Mouse (Mus musculus): ENCODE results near the gene Tmod3. TPM values are rescaled to one million over a fixed set of nuclear protein-coding genes. Genes with fewer than 3 reads are reported as not detected.

Tmod3 gene
- polyA plus RNA-seq, 1 experiment from 2014 or later: 125 TPM

GRCm38 (mm10) chr9:75561040-75561669 lies 1.7 kb upstream of the Tmod3 start:
- Histone ChIP-seq H3K27me3 (replicated peaks; ENCODE audit: control insufficient read depth, insufficient read depth, low read length) (no peaks in the 10 kb centered on the region), H3K27ac (replicated peaks; ENCODE audit: low read depth, low read length) (no peak overlapping the region), H3K4me2 (ENCODE audit: low read depth, low read length) (no peak overlapping the region), H3K4me3 (ENCODE audit: low read depth, low read length) (no peak overlapping the region), H3K4me1 (ENCODE audit: control insufficient read depth, insufficient read depth, low read length) (peaks cover 10% of the 10 kb centered on the region), H3K36me3 (ENCODE audit: control insufficient read depth, insufficient read depth, low read length) (no peaks in the 10 kb centered on the region), H3K9me3 (ENCODE audit: control insufficient read depth, low read length) (no peaks in the 10 kb centered on the region), H3K9ac (ENCODE audit: low read depth, low read length) (no peak overlapping the region)
- DNase-seq (ENCODE audit: low spot score) (no peak), ATAC-seq (ENCODE audit: low read depth) (no peak)
- WGBS: 86% methylated on average over 13 of the region's 13 CpGs

DNA sequence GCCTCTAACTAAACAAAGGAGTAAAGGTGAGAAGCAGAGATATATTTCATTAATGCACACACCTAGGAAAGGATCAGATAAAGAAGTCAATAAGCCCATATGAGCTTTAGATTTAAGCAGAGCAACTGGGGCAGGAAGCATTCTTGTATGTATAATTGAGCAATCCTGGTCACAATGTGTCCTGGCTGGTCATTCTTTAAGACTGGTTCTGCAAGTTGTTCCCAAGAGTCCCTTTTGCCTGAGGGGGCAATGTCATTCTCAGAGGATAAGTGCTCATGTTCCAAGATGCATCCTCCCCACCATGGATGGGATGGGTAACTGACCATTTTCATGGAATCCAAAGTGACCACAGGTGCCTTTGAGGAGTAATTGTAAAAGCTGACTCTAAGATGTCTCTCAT lies 896 bp upstream of the Tmod3 start:
- DNase-seq (ENCODE audit: low spot score): no peak

GRCm38 (mm10) chr9:75558812-75559511 lies 495 bp downstream of the Tmod3 start:
- ATAC-seq (ENCODE audit: low read depth): peak; percentile 89
- H3K27me3 ChIP-seq (replicated peaks; ENCODE audit: control insufficient read depth, insufficient read depth, low read length): no peaks in the 10 kb centered on the region
- WGBS: under 1% methylated on average over 23 of the region's 47 CpGs
- H3K9ac ChIP-seq (ENCODE audit: low read depth, low read length): peak overlapping the region; percentile 82
- peak overlapping the region; percentile 77 for H3K4me3 ChIP-seq (ENCODE audit: low read depth, low read length)
- H3K27ac ChIP-seq (replicated peaks; ENCODE audit: low read depth, low read length): peak overlapping the region; percentile 90
- no peaks in the 10 kb centered on the region for H3K9me3 ChIP-seq (ENCODE audit: control insufficient read depth, low read length)
- no peaks in the 10 kb centered on the region for H3K36me3 ChIP-seq (ENCODE audit: control insufficient read depth, insufficient read depth, low read length)
- peak overlapping the region; percentile 79 for H3K4me2 ChIP-seq (ENCODE audit: low read depth, low read length)
- no peak for DNase-seq (ENCODE audit: low spot score)
- H3K4me1 ChIP-seq (ENCODE audit: control insufficient read depth, insufficient read depth, low read length): peaks cover 10% of the 10 kb centered on the region

More for the DNA sequence above, 896 bp upstream of the Tmod3 start:
- no peak overlapping the region for H3K9ac ChIP-seq (ENCODE audit: low read depth, low read length)
- H3K27me3 ChIP-seq (replicated peaks; ENCODE audit: control insufficient read depth, insufficient read depth, low read length): no peaks in the 10 kb centered on the region
- no peaks in the 10 kb centered on the region for H3K36me3 ChIP-seq (ENCODE audit: control insufficient read depth, insufficient read depth, low read length)
- H3K4me2 ChIP-seq (ENCODE audit: low read depth, low read length): no peak overlapping the region
- peaks cover 10% of the 10 kb centered on the region for H3K4me1 ChIP-seq (ENCODE audit: control insufficient read depth, insufficient read depth, low read length)
- no peak overlapping the region for H3K4me3 ChIP-seq (ENCODE audit: low read depth, low read length)
- H3K9me3 ChIP-seq (ENCODE audit: control insufficient read depth, low read length): no peaks in the 10 kb centered on the region
- H3K27ac ChIP-seq (replicated peaks; ENCODE audit: low read depth, low read length): no peak overlapping the region
- no peak for ATAC-seq (ENCODE audit: low read depth)

- Histone ChIP-seq H3K36me3 (ENCODE audit: control insufficient read depth, insufficient read depth, low read length) (no peaks in the 10 kb centered on the region), H3K27ac (replicated peaks; ENCODE audit: low read depth, low read length) (peak overlapping the region; percentile 90; the same call in 1 of the 2 replicates), H3K4me2 (ENCODE audit: low read depth, low read length) (peak overlapping the region; percentile 79), H3K4me1 (ENCODE audit: control insufficient read depth, insufficient read depth, low read length) (peaks cover 10% of the 10 kb centered on the region), H3K4me3 (ENCODE audit: low read depth, low read length) (peak overlapping the region; percentile 77), H3K9me3 (ENCODE audit: control insufficient read depth, low read length) (no peaks in the 10 kb centered on the region), H3K9ac (ENCODE audit: low read depth, low read length) (peak overlapping the region; percentile 82), H3K27me3 (replicated peaks; ENCODE audit: control insufficient read depth, insufficient read depth, low read length) (no peaks in the 10 kb centered on the region)
- ATAC-seq (ENCODE audit: low read depth) (no peak), DNase-seq (ENCODE audit: low spot score) (no peak)
- 17% methylated on average over 3 of the region's 3 CpGs for WGBS
These were observed 1.1 kb downstream of the Tmod3 start for GRCm38 (mm10) chr9:75558360-75558759.

- no peak for DNase-seq (ENCODE audit: low spot score)
- Histone ChIP-seq H3K27me3 (replicated peaks; ENCODE audit: control insufficient read depth, insufficient read depth, low read length) (no peaks in the 10 kb centered on the region), H3K36me3 (ENCODE audit: control insufficient read depth, insufficient read depth, low read length) (no peaks in the 10 kb centered on the region), H3K27ac (replicated peaks; ENCODE audit: low read depth, low read length) (no peak overlapping the region), H3K9ac (ENCODE audit: low read depth, low read length) (no peak overlapping the region), H3K4me1 (ENCODE audit: control insufficient read depth, insufficient read depth, low read length) (peaks cover 24% of the 10 kb centered on the region), H3K9me3 (ENCODE audit: control insufficient read depth, low read length) (peaks cover 8% of the 10 kb centered on the region; the same call in 1 of the 2 replicates), H3K4me2 (ENCODE audit: low read depth, low read length) (no peak overlapping the region), H3K4me3 (ENCODE audit: low read depth, low read length) (no peak overlapping the region)
- WGBS: 67% methylated on average over 4 of the region's 4 CpGs
- ATAC-seq (ENCODE audit: low read depth): no peak
These were observed 5.7 kb downstream of the Tmod3 start for GRCm38 (mm10) chr9:75553719-75554118.

DNA sequence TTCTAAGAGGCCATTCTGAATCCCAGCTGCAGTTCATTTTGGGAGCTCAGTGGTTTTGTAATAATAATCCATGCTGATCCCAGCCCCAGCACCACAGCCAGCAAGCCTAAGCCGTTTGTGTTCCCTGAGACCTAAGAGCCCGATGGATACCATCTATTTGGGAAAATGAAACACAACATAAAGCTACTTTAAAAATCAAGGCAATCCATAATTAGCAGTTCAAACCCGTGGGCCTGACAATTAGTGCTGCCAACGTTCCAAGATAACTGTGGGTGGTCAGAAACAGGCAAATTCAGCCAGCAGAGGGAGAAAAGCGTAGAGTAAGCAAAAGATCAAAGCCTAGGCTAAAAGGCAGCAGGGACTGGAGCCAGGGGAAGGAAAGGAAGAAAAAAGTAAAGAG lies 8.1 kb downstream of the Tmod3 start:
- Histone ChIP-seq H3K27me3 (replicated peaks; ENCODE audit: control insufficient read depth, insufficient read depth, low read length) (no peaks in the 10 kb centered on the region), H3K4me1 (ENCODE audit: control insufficient read depth, insufficient read depth, low read length) (peaks cover 19% of the 10 kb centered on the region), H3K4me2 (ENCODE audit: low read depth, low read length) (no peak overlapping the region), H3K27ac (replicated peaks; ENCODE audit: low read depth, low read length) (no peak overlapping the region), H3K9ac (ENCODE audit: low read depth, low read length) (no peak overlapping the region), H3K9me3 (ENCODE audit: control insufficient read depth, low read length) (peaks cover 8% of the 10 kb centered on the region; the same call in 1 of the 2 replicates), H3K36me3 (ENCODE audit: control insufficient read depth, insufficient read depth, low read length) (no peaks in the 10 kb centered on the region), H3K4me3 (ENCODE audit: low read depth, low read length) (no peak overlapping the region)
- WGBS: 35% methylated on average over 5 of the region's 5 CpGs
- ATAC-seq (ENCODE audit: low read depth) (no peak), DNase-seq (ENCODE audit: low spot score) (peak; percentile 66)

- WGBS: 51% methylated on average over 8 of the region's 8 CpGs
- Histone ChIP-seq H3K9me3 (ENCODE audit: control insufficient read depth, low read length) (peaks cover 8% of the 10 kb centered on the region; the same call in 1 of the 2 replicates), H3K27me3 (replicated peaks; ENCODE audit: control insufficient read depth, insufficient read depth, low read length) (no peaks in the 10 kb centered on the region), H3K4me3 (ENCODE audit: low read depth, low read length) (no peak overlapping the region), H3K36me3 (ENCODE audit: control insufficient read depth, insufficient read depth, low read length) (no peaks in the 10 kb centered on the region), H3K4me1 (ENCODE audit: control insufficient read depth, insufficient read depth, low read length) (peaks cover 19% of the 10 kb centered on the region), H3K4me2 (ENCODE audit: low read depth, low read length) (no peak overlapping the region), H3K27ac (replicated peaks; ENCODE audit: low read depth, low read length) (no peak overlapping the region), H3K9ac (ENCODE audit: low read depth, low read length) (no peak overlapping the region)
- ATAC-seq (ENCODE audit: low read depth) (no peak), DNase-seq (ENCODE audit: low spot score) (peak; percentile 66)
These were observed 10.4 kb downstream of the Tmod3 start for GRCm38 (mm10) chr9:75549010-75549409.

GRCm38 (mm10) chr9:75546885-75547553 lies 12.4 kb downstream of the Tmod3 start:
- ATAC-seq (ENCODE audit: low read depth): 0 out of 2 replicates have a peak, but pooled peaks have one; percentile 21
- peaks cover 8% of the 10 kb centered on the region; the same call in 1 of the 2 replicates for H3K9me3 ChIP-seq (ENCODE audit: control insufficient read depth, low read length)
- 67% methylated on average over 12 of the region's 12 CpGs for WGBS
- no peak overlapping the region for H3K4me2 ChIP-seq (ENCODE audit: low read depth, low read length)
- no peaks in the 10 kb centered on the region for H3K27me3 ChIP-seq (replicated peaks; ENCODE audit: control insufficient read depth, insufficient read depth, low read length)
- DNase-seq (ENCODE audit: low spot score): peak; percentile 71
- H3K27ac ChIP-seq (replicated peaks; ENCODE audit: low read depth, low read length): peak overlapping the region; percentile 39; the same call in 1 of the 2 replicates
- H3K4me1 ChIP-seq (ENCODE audit: control insufficient read depth, insufficient read depth, low read length): peaks cover 20% of the 10 kb centered on the region
- no peak overlapping the region for H3K4me3 ChIP-seq (ENCODE audit: low read depth, low read length)
- H3K9ac ChIP-seq (ENCODE audit: low read depth, low read length): no peak overlapping the region
- no peaks in the 10 kb centered on the region for H3K36me3 ChIP-seq (ENCODE audit: control insufficient read depth, insufficient read depth, low read length)
